Mouse (Mus musculus): ENCODE data around the gene Haghl. TPM values are rescaled to one million over a fixed set of nuclear protein-coding genes. Genes with fewer than 3 reads are reported as not detected.
A peak's percentile ranks its signal among the peaks of the same experiment; 100 is the strongest.

Gene Haghl
- polyA plus RNA-seq, 1 experiment from 2014 or later: 114 TPM

GRCm38 (mm10) chr17:25794197-25794596, 8.7 kb upstream of the Haghl start:
- H3K9ac ChIP-seq (replicated peaks): peak overlapping the region; percentile 75
- ATAC-seq (ENCODE audit: low FRiP score, low read depth): no peak
- 0 out of 2 replicates have a peak overlapping the region, but pooled peaks have one; percentile 80 for H3K4me3 ChIP-seq

GRCm38 (mm10) chr17:25792615-25793014, 7.1 kb upstream of the Haghl start, which contains the start of gene Fam173a:
Gene Fam173a, minus strand, starts transcription at chr17:25792901.
- H3K4me1 ChIP-seq: peaks cover 63% of the 10 kb centered on the region
- no peaks in the 10 kb centered on the region for H3K9me3 ChIP-seq
- H3K27ac ChIP-seq (replicated peaks): peak within 1 kb of the TSS; percentile 93
- peak within 1 kb of the TSS; percentile 92 for H3K4me2 ChIP-seq (replicated peaks)
- ATAC-seq (ENCODE audit: low FRiP score, low read depth): peak; percentile 28; the same call in 1 of the 2 replicates
- peak within 1 kb of the TSS; percentile 69 for H3K4me3 ChIP-seq
- peak within 1 kb of the TSS; percentile 83 for H3K9ac ChIP-seq (replicated peaks)
- under 1% methylated on average over 14 of the region's 14 CpGs for WGBS
- H3K27me3 ChIP-seq: no peaks in the 10 kb centered on the region
- peaks cover 23% of the 10 kb centered on the region for H3K36me3 ChIP-seq

More at GRCm38 (mm10) chr17:25794197-25794596, 8.7 kb upstream of the Haghl start:
- Histone ChIP-seq H3K36me3 (peaks cover 11% of the 10 kb centered on the region), H3K27me3 (no peaks in the 10 kb centered on the region), H3K27ac (replicated peaks) (peak overlapping the region; percentile 93), H3K4me2 (replicated peaks) (peak overlapping the region; percentile 92), H3K9me3 (no peaks in the 10 kb centered on the region), H3K4me1 (peaks cover 64% of the 10 kb centered on the region)
- 29% methylated on average over 13 of the region's 13 CpGs for WGBS

- Histone ChIP-seq H3K4me3 (peak overlapping the region; percentile 69), H3K36me3 (peaks cover 26% of the 10 kb centered on the region), H3K27ac (replicated peaks) (peak overlapping the region; percentile 93), H3K9me3 (no peaks in the 10 kb centered on the region), H3K4me2 (replicated peaks) (peak overlapping the region; percentile 90), H3K27me3 (no peaks in the 10 kb centered on the region), H3K4me1 (peaks cover 57% of the 10 kb centered on the region), H3K9ac (replicated peaks) (peak overlapping the region; percentile 83)
- under 1% methylated on average over 45 of the region's 45 CpGs for whole genome bisulfite sequencing
- peak; percentile 24 for ATAC-seq (ENCODE audit: low FRiP score, low read depth)
These were observed 6.5 kb upstream of the Haghl start for GRCm38 (mm10) chr17:25791843-25792527.

- Histone ChIP-seq H3K4me2 (replicated peaks) (peak overlapping the region; percentile 90), H3K36me3 (peaks cover 26% of the 10 kb centered on the region), H3K9ac (replicated peaks) (peak overlapping the region; percentile 83), H3K4me3 (peak overlapping the region; percentile 69), H3K27ac (replicated peaks) (peak overlapping the region; percentile 93), H3K27me3 (no peaks in the 10 kb centered on the region), H3K4me1 (peaks cover 56% of the 10 kb centered on the region), H3K9me3 (no peaks in the 10 kb centered on the region)
- 20% methylated on average over 19 of the region's 19 CpGs for WGBS
- no peak for ATAC-seq (ENCODE audit: low FRiP score, low read depth)
These were observed 5.9 kb upstream of the Haghl start for GRCm38 (mm10) chr17:25791320-25791842.

- no peak for ATAC-seq (ENCODE audit: low FRiP score, low read depth)
- no peak overlapping the region for H3K27ac ChIP-seq (replicated peaks)
- no peak overlapping the region for H3K4me2 ChIP-seq (replicated peaks)
- no peak overlapping the region for H3K9ac ChIP-seq (replicated peaks)
- peaks cover 40% of the 10 kb centered on the region for H3K4me1 ChIP-seq
- H3K36me3 ChIP-seq: peaks cover 47% of the 10 kb centered on the region
- no peaks in the 10 kb centered on the region for H3K9me3 ChIP-seq
- WGBS: 95% methylated on average over 9 of the region's 9 CpGs
- H3K4me3 ChIP-seq: no peak overlapping the region
- H3K27me3 ChIP-seq: no peaks in the 10 kb centered on the region
These were observed 1.5 kb upstream of the Haghl start for GRCm38 (mm10) chr17:25786781-25787504.

GRCm38 (mm10) chr17:25786280-25786679, 807 bp upstream of the Haghl start, which contains the start of gene Ccdc78:
Gene Ccdc78, plus strand, starts transcription at chr17:25786580.
- 87% methylated on average over 3 of the region's 3 CpGs for WGBS
- Histone ChIP-seq H3K36me3 (peaks cover 54% of the 10 kb centered on the region), H3K27ac (replicated peaks) (peak within 1 kb of the TSS; percentile 85), H3K4me1 (peaks cover 34% of the 10 kb centered on the region), H3K4me3 (peak within 1 kb of the TSS; percentile 60), H3K9ac (replicated peaks) (peak within 1 kb of the TSS; percentile 78), H3K4me2 (replicated peaks) (peak within 1 kb of the TSS; percentile 68), H3K9me3 (no peaks in the 10 kb centered on the region), H3K27me3 (no peaks in the 10 kb centered on the region)
- ATAC-seq (ENCODE audit: low FRiP score, low read depth): no peak

- 85% methylated on average over 15 of the region's 15 CpGs for WGBS
- Histone ChIP-seq H3K9me3 (no peaks in the 10 kb centered on the region), H3K27ac (replicated peaks) (no peak overlapping the region), H3K4me2 (replicated peaks) (peak overlapping the region; percentile 68), H3K4me3 (peak overlapping the region; percentile 60), H3K4me1 (peaks cover 24% of the 10 kb centered on the region), H3K9ac (replicated peaks) (peak overlapping the region; percentile 78), H3K36me3 (peaks cover 59% of the 10 kb centered on the region), H3K27me3 (no peaks in the 10 kb centered on the region)
- ATAC-seq (ENCODE audit: low FRiP score, low read depth): no peak
These were observed 1.5 kb downstream of the Haghl start for GRCm38 (mm10) chr17:25783861-25784574.

GRCm38 (mm10) chr17:25783086-25783485, 2.4 kb downstream of the Haghl start:
- WGBS: 88% methylated on average over 7 of the region's 7 CpGs
- peaks cover 53% of the 10 kb centered on the region for H3K36me3 ChIP-seq
- H3K4me3 ChIP-seq: no peak overlapping the region
- peaks cover 24% of the 10 kb centered on the region for H3K4me1 ChIP-seq
- 0 out of 2 replicates have a peak overlapping the region, but pooled peaks have one; percentile 78 for H3K9ac ChIP-seq (replicated peaks)
- H3K27me3 ChIP-seq: no peaks in the 10 kb centered on the region
- no peak for ATAC-seq (ENCODE audit: low FRiP score, low read depth)
- no peaks in the 10 kb centered on the region for H3K9me3 ChIP-seq
- peak overlapping the region; percentile 68 for H3K4me2 ChIP-seq (replicated peaks)
- no peak overlapping the region for H3K27ac ChIP-seq (replicated peaks)

- H3K4me3 ChIP-seq: no peak overlapping the region
- H3K4me2 ChIP-seq (replicated peaks): no peak overlapping the region
- ATAC-seq (ENCODE audit: low FRiP score, low read depth): no peak
- no peak overlapping the region for H3K27ac ChIP-seq (replicated peaks)
- H3K36me3 ChIP-seq: peaks cover 55% of the 10 kb centered on the region
- no peaks in the 10 kb centered on the region for H3K9me3 ChIP-seq
- no peaks in the 10 kb centered on the region for H3K27me3 ChIP-seq
- 97% methylated on average over 6 of the region's 6 CpGs for WGBS
- H3K9ac ChIP-seq (replicated peaks): no peak overlapping the region
- H3K4me1 ChIP-seq: peaks cover 24% of the 10 kb centered on the region
These were observed 4.1 kb downstream of the Haghl start for GRCm38 (mm10) chr17:25781339-25781738.

- Histone ChIP-seq H3K27me3 (no peaks in the 10 kb centered on the region), H3K4me3 (no peak overlapping the region), H3K4me2 (replicated peaks) (no peak overlapping the region), H3K4me1 (peaks cover 11% of the 10 kb centered on the region), H3K9ac (replicated peaks) (no peak overlapping the region), H3K9me3 (no peaks in the 10 kb centered on the region), H3K36me3 (peaks cover 44% of the 10 kb centered on the region), H3K27ac (replicated peaks) (no peak overlapping the region)
- 95% methylated on average over 5 of the region's 5 CpGs for WGBS
- ATAC-seq (ENCODE audit: low FRiP score, low read depth): no peak
These were observed 7.5 kb downstream of the Haghl start for GRCm38 (mm10) chr17:25777948-25778347.

- peaks cover 19% of the 10 kb centered on the region for H3K36me3 ChIP-seq
- no peak for ATAC-seq (ENCODE audit: low FRiP score, low read depth)
- no peak overlapping the region for H3K9ac ChIP-seq (replicated peaks)
- peaks cover 5% of the 10 kb centered on the region; the same call in 1 of the 2 replicates for H3K27me3 ChIP-seq
- 80% methylated on average over 10 of the region's 10 CpGs for WGBS
- no peak overlapping the region for H3K4me3 ChIP-seq
- H3K9me3 ChIP-seq: no peaks in the 10 kb centered on the region
- H3K4me2 ChIP-seq (replicated peaks): no peak overlapping the region
- no peak overlapping the region for H3K27ac ChIP-seq (replicated peaks)
- peaks cover 10% of the 10 kb centered on the region for H3K4me1 ChIP-seq
These were observed 10.0 kb downstream of the Haghl start for GRCm38 (mm10) chr17:25775318-25776062.
